Mouse (Mus musculus) testis, postnatal 14 days (tissue): Measurements from ENCODE around the gene Tarsl2.
A peak's percentile ranks its signal among the peaks of the same experiment; 100 is the strongest.

Source experiments
- DNase-seq: peaks from one replicate; pipeline ENCODE4 v3.0.0; 2021; ENCODE audit warnings: low spot score

The Tarsl2 gene

GRCm38 (mm10) chr7:65737286-65738040, 92.8 kb downstream of the Tarsl2 start:
- DNase-seq = peak; percentile 42
